Mouse (Mus musculus) hindbrain, postnatal 0 days (tissue): Measurements from ENCODE around the gene Itga9. TPM values are rescaled to one million over a fixed set of nuclear protein-coding genes. Genes with fewer than 3 reads are reported as not detected.

Experiments
- ATAC-seq: fragments of 200-750 bp; cut with Nextera tagmentation; 2 replicates; pipeline ENCODE4 v1.8.0; 2017; ENCODE audit warnings: mild to moderate bottlenecking, moderate TSS enrichment, moderate library complexity
- DNase-seq: peaks from one replicate; pipeline ENCODE4 v3.0.0-alpha.2; 2015; ENCODE audit warnings: low spot score
- H3K27ac ChIP-seq: fragments of 300-500 bp; sonication (generic); 2 replicates; pipeline ENCODE4 v1.5.1; 2014; ENCODE audit warnings: mild to moderate bottlenecking
- H3K27me3 ChIP-seq: fragments of 300-500 bp; sonication (generic); 2 replicates; pipeline ENCODE4 v1.6.1; 2014; ENCODE audit warnings: low read length, mixed read lengths; ENCODE audit not compliant: insufficient read depth
- H3K36me3 ChIP-seq: fragments of 300-500 bp; sonication (generic); 2 replicates; pipeline ENCODE4 v1.6.1; 2014; ENCODE audit warnings: low read length, mixed read lengths; ENCODE audit not compliant: insufficient read depth
- H3K4me1 ChIP-seq: fragments of 300-500 bp; sonication (generic); 2 replicates; pipeline ENCODE4 v1.6.1; 2014; ENCODE audit warnings: antibody characterized with exemption, low read length, mixed read lengths; ENCODE audit not compliant: insufficient read depth
- H3K4me2 ChIP-seq: fragments of 300-500 bp; sonication (generic); 2 replicates; pipeline ENCODE4 v1.6.1; 2014; ENCODE audit warnings: low read depth, mild to moderate bottlenecking, low read length, moderate library complexity, mixed read lengths
- H3K4me3 ChIP-seq: fragments of 300-500 bp; sonication (generic); 2 replicates; pipeline ENCODE4 v1.5.1; 2014; ENCODE audit warnings: low read length
- H3K9ac ChIP-seq: fragments of 300-500 bp; sonication (generic); replicated peaks from 2 replicates; pipeline ENCODE4 v1.6.1; 2014; ENCODE audit warnings: mild to moderate bottlenecking, low read length, moderate library complexity, mixed read lengths
- H3K9me3 ChIP-seq: fragments of 300-500 bp; sonication (generic); 2 replicates; pipeline ENCODE4 v1.6.1; 2016; ENCODE audit warnings: low read length, mixed read lengths
- CTCF ChIP-seq: IDR thresholded peaks from 2 replicates; pipeline ENCODE4 v1.5.1; 2016; ENCODE audit warnings: antibody characterized with exemption, control low read depth, low read depth
- WGBS: fragments of 180-500 bp; shearing (Covaris S2); extraction: QIAGEN DNeasy Blood & Tissue Kit; methylation state at CpG from one replicate; pipeline ENCODE4 v1.1.7; 2014; 5-methylcytosine and 5-hydroxymethylcytosine counted together
- polyA plus RNA-seq: library from polyadenylated mRNA; unstranded; fragments of >200 nt; fragmentation: Nextera tagmentation; extraction: Ambion mirVana; gene quantifications from 2 replicates; pipeline ENCODE4 v1.2.1, GENCODE M21; 2015
- total RNA-seq: library from RNA; depleted of rRNA; stranded (reverse); fragments of >200 nt; gene quantifications from 2 replicates; pipeline ENCODE4 v1.2.3, GENCODE M21; 2014

The Itga9 gene
- total and polyA plus RNA-seq, 2 experiments from 2014 or later = 1.5 to 4.4 TPM

- Histone ChIP-seq H3K27me3 (no peaks in the 10 kb centered on the region), H3K4me2 (no peak overlapping the region), H3K27ac (no peak overlapping the region), H3K4me3 (no peak overlapping the region), H3K9me3 (no peaks in the 10 kb centered on the region), H3K36me3 (no peaks in the 10 kb centered on the region), H3K4me1 (no peaks in the 10 kb centered on the region), H3K9ac (no peak overlapping the region)
- no peak for ATAC-seq
- TF ChIP-seq CTCF = no peak
- WGBS = 81% methylated on average over 6 of the region's 6 CpGs
- DNase-seq = no peak
Observed at GRCm38 (mm10) chr9:118728296-118728695, 121.8 kb downstream of the Itga9 start.

- no peak overlapping the region for H3K27ac ChIP-seq
- no peaks in the 10 kb centered on the region for H3K36me3 ChIP-seq
- no peak for ATAC-seq
- no peak overlapping the region for H3K4me3 ChIP-seq
- H3K4me2 ChIP-seq = no peak overlapping the region
- 86% methylated on average over 5 of the region's 5 CpGs for WGBS
- TF ChIP-seq CTCF = no peak
- H3K9ac ChIP-seq = no peak overlapping the region
- no peaks in the 10 kb centered on the region for H3K9me3 ChIP-seq
- no peak for DNase-seq
- H3K27me3 ChIP-seq = no peaks in the 10 kb centered on the region
- H3K4me1 ChIP-seq = no peaks in the 10 kb centered on the region
Observed at GRCm38 (mm10) chr9:118728987-118729386, 122.5 kb downstream of the Itga9 start.

DNA sequence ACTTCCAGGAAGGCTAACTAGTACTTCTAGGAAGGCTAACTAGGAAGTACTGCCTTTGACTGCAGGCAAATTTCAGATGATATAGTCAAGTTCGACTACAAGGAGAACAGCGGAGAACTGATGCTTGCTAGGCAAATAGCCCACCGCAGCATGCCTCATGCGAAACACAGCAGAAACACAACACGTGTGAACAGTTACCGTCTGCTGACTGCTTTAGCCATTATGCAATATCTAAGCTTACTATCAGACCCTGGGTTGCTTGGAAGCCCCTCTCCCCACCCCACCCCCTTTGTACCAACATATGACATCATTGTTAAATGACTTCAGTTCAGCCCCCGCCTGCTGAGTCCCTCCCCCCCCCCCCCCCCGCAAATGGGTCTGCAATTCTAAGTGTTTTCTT, 123.7 kb downstream of the Itga9 start:
- no peak overlapping the region for H3K27ac ChIP-seq
- no peaks in the 10 kb centered on the region for H3K9me3 ChIP-seq
- ATAC-seq (no peak), DNase-seq (no peak)
- H3K4me2 ChIP-seq = no peak overlapping the region
- no peak for TF ChIP-seq CTCF
- H3K4me1 ChIP-seq = no peaks in the 10 kb centered on the region
- no peaks in the 10 kb centered on the region for H3K36me3 ChIP-seq
- H3K27me3 ChIP-seq = no peaks in the 10 kb centered on the region
- no peak overlapping the region for H3K9ac ChIP-seq
- WGBS = 87% methylated on average over 8 of the region's 8 CpGs
- H3K4me3 ChIP-seq = no peak overlapping the region

DNA sequence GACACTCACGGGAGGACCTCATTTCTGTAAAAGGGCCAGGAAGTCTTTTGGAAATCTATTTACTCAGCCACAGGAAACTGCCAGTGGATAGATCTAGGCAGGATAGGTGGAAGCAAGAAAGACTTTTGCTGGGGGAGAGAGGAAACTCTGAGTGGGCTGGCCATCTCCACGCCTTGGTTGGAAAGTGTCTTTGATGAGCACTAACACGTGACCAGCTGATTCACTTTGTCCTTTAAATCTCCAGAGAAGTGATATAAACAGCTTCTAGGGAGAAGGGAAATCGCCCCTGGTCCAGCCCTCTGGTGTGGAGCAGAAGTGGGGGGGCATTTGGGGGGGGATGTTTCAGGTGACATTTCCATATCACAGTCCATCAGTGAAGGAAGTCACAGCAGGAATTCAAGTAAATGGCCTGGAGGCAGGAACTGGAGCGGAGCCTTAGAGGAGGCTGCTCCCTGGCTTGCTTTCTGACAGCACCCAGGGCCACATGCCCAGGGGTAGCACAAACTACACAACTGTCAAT, 124.4 kb downstream of the Itga9 start:
- 65% methylated on average over 5 of the region's 5 CpGs for WGBS
- no peaks in the 10 kb centered on the region for H3K27me3 ChIP-seq
- no peak for DNase-seq
- no peak overlapping the region for H3K4me2 ChIP-seq
- no peak for TF ChIP-seq CTCF
- no peaks in the 10 kb centered on the region for H3K36me3 ChIP-seq
- no peak overlapping the region for H3K9ac ChIP-seq
- H3K27ac ChIP-seq = no peak overlapping the region
- ATAC-seq = no peak
- H3K9me3 ChIP-seq = no peaks in the 10 kb centered on the region
- no peaks in the 10 kb centered on the region for H3K4me1 ChIP-seq
- H3K4me3 ChIP-seq = no peak overlapping the region

GRCm38 (mm10) chr9:118731650-118732049, 125.2 kb downstream of the Itga9 start:
- Histone ChIP-seq H3K4me1 (no peaks in the 10 kb centered on the region), H3K4me3 (no peak overlapping the region), H3K9me3 (no peaks in the 10 kb centered on the region), H3K36me3 (no peaks in the 10 kb centered on the region), H3K9ac (no peak overlapping the region), H3K27ac (no peak overlapping the region), H3K27me3 (no peaks in the 10 kb centered on the region), H3K4me2 (no peak overlapping the region)
- TF ChIP-seq CTCF = no peak
- DNase-seq = no peak
- 83% methylated on average over 6 of the region's 6 CpGs for WGBS
- no peak for ATAC-seq

GRCm38 (mm10) chr9:118733601-118734000, 127.1 kb downstream of the Itga9 start:
- no peak overlapping the region for H3K4me3 ChIP-seq
- 84% methylated on average over 3 of the region's 3 CpGs for WGBS
- ATAC-seq = no peak
- H3K36me3 ChIP-seq = no peaks in the 10 kb centered on the region
- no peaks in the 10 kb centered on the region for H3K27me3 ChIP-seq
- no peaks in the 10 kb centered on the region for H3K9me3 ChIP-seq
- no peak overlapping the region for H3K4me2 ChIP-seq
- no peak for DNase-seq
- no peak for TF ChIP-seq CTCF
- H3K9ac ChIP-seq = no peak overlapping the region
- no peak overlapping the region for H3K27ac ChIP-seq
- H3K4me1 ChIP-seq = no peaks in the 10 kb centered on the region

DNA sequence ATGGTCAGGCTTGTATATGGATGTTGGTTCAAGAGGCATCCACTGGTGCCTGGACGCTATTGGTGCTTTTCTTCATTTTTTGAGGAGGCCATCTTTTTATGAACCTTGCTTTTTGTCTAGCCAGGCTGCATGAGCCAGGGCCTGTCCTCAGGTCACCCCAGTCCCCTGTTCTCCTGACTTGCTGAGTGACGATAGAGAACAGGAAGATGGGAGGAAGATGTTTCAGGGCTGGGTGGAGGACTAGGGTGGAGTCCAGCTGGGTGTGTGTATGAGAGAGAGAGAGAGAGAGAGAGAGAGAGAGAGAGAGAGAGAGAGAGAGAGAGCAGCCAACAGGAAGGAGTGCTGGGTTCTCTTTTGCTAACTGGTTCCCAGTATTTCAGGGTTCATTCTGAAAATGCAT, 130.6 kb downstream of the Itga9 start:
- Histone ChIP-seq H3K27ac (no peak overlapping the region), H3K4me3 (no peak overlapping the region), H3K9ac (no peak overlapping the region), H3K27me3 (no peaks in the 10 kb centered on the region), H3K36me3 (no peaks in the 10 kb centered on the region), H3K4me1 (no peaks in the 10 kb centered on the region), H3K9me3 (no peaks in the 10 kb centered on the region), H3K4me2 (no peak overlapping the region)
- ATAC-seq (no peak), DNase-seq (no peak)
- 85% methylated on average over 2 of the region's 2 CpGs for WGBS
- no peak for TF ChIP-seq CTCF
